Mouse (Mus musculus) adipocyte (in vitro differentiated cells): ENCODE results near the gene Mrln.

Source experiments
- DNase-seq: peaks from one replicate; pipeline ENCODE4 v3.0.0-alpha.2; 2016; ENCODE audit warnings: low spot score

The Mrln gene

DNA sequence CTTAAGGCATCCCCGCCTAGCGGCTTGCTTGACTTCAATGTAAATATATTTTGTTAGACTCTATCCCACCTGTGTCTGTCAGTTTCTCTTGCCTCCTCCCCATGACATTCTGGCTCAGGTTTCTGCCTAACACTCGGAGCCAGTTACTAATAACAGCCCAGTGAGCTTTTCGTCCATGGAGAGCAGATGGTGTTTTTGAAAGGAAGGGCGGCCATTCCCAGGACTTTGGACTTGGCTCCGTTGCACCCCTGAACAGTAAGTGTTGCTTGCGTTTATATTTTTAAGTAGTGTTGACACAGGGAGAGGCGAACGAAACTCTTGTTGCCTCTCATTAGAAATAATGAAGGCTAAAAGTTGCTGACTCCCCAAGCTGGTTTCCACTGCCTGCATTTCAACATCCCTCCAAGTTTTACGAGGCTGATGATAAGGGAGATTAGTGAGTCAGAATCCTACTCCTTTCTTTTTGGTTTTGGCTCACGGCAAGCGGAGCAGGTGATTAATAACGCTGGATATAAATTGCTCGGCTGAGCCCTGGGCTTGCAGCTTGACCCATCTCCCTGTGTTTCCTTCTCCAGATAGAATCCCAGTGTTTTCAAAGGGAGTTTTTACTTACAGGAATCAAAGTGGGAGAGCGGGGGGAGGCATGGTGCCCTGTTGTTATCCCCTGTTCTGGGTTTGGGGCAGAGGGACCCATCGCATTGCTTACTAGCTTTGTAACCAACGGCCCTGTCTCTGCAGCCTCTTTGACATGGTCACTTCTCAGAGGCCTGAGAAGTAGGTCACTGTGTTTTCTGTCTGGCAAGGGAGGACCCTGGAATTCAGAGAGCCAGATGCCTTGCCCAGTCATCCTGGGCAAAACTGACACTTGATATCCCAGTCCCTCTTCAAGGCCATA is at the start of gene Mrln:
Gene Mrln, plus strand, starts transcription at position 160 of the 895 bp plus-strand sequence.
- no peak for DNase-seq

DNA sequence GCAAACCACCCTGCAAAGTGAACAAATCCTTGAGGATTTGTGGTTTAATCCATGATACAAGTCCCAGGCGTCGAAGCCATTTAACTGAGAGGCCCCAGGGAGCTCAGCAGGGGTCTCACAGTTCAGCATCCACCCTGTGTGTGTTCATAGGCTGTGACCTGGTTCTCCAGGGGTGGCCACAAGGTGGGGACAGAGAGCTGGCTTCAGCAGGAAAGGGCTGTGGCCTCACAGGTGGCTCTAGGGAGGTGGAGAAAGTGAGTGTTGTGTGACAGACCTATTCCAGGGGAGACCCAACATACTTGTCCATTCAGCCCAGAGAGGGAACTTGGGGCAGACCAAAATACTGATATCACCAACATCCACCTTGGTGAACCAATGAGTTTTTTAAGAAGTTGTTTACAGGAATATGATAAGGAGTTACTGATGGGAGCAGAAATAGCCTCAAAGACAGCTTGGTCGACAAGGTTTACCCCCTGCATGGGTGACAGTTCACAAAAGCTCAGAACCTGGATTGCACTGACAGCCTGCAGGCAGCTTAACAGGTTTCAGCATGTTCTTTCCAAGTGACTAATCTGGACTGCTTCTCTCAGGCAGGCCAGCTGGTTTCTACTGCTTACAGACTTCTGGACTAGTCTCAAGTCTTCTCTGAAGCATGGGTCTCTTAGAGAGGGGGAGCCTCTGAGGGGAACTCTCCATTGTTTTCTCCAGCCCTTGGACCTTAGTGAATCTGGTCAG is 47.9 kb upstream of the Mrln start:
- DNase-seq = peak; percentile 11

DNA sequence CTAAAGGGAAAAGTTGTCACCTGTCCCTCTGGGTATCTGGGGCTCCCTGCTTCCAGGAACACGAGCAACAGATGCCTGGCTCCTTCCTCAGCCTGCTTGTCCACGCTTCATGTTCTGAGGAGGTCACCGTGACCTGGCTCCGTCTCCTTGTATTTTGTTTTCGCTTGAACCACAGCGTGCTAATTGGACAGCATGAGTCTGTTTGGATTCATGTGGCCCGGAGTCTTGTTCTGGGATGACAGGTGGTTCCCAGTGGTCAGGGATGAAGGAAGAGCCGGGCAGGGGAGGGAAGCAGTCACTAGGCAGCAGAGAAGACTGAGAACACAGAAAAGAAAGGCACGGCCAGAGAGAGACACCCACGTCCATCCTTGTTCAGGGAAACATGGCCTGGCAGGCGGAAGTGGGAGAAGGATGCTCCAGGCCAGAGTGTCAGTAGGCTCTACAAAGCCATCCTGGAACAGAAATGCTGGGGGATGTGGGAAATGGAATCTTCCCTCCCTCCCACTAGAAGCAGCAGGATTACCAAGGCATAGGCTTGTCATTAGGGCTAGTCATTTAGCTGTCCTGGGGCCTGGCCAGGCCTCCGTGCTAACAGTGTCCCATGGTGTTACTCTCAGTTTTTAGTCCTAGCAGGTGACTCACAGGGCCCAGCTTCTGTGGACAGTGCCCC is 44.7 kb upstream of the Mrln start:
- no peak for DNase-seq

DNA sequence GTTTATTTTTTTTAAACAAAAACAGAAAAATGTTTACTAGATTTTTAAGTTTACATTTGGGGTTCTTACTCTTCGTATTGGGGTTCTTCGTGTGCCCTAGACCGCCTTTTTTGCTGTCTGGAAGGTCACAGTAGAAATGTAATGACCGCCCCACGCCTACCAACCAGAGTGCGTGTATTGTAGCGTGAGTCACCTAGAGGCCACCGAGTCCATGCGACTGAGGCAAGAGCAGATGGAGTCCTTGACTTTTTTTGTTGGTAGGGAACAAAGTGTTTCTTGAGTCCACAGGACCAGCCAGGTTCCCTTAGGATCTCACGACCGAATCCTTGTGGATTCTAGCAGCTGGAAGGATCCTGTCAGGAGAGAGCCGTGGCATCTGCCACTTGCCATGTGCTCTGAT is 43.7 kb upstream of the Mrln start:
- no peak for DNase-seq

DNA sequence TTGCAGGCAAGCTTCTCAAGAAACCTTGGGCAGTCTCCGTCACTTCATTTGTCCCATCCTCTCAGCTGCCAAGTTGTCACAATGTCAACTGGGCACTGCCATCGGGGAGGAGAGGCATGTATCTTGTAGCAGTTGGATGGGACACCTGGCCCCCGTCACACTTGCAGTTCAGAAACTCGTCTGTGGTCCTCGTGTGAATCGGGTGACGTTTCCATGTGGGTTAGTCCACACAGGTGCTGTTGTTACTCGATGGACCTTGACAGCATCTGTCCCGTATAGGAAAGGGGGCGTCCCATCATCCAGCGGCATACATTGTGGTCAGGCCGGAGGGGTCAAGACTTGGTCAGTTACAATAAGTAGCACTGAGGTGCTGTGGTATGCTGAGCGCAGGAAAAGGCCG is 43.0 kb upstream of the Mrln start:
- DNase-seq = no peak

DNA sequence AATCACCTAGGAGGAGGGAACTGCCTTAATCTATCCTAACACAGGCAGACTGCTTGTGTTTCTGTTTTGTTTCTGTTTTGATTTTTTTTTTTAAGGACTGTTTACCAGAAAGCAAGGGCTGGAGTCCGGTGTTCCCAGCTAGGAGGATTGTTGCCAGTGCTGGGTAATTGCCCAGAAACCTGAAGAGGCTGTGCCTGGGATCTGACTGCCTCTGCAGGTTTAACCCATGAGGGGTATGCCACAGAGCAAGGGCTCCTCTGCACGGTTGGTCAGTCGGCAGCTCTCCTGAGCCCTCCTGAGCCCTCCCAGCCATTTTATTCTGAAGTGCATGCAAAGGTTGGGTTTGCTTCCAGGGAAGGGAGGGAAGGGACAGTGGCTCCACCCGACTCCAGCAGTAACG is 40.8 kb upstream of the Mrln start:
- peak; percentile 78 for DNase-seq

DNA sequence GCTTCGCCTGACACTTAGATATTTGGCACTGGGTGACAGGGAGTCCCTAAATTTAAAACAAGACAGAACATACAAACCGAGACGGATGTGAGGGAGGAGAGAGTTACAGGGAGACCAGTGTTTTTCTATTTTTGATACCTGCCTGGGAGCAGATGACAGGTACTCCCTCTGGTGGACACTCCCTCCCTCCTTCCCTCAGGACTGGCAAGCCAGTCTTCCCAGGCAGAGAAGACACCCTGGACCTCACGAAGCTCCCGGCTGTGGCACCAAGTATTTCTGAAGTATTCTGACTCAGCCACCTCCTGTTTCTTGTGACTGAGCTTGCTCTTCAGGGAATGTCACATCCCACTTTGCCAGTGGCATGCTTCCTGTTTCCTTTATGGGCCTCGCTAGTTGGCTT is 38.6 kb upstream of the Mrln start:
- DNase-seq = peak; percentile 8

DNA sequence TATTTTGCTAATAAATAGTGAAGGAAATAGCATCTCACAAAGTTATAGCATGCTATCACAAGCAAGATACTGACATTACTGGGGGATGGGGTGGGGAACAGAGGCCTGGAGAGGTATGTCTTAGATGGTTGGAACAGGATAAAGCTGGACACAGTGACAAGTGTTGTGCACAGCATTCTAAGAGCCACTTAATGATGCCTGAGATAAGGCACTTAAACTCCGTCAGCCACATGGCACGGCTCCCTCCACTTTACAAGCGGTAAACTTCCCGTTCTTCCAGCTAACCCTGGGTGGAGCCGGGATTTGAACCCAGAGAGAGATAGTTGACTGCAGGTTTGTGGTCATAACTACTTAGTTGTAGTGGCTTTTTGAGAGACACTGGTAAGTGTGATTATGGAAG is 38.0 kb upstream of the Mrln start:
- no peak for DNase-seq

DNA sequence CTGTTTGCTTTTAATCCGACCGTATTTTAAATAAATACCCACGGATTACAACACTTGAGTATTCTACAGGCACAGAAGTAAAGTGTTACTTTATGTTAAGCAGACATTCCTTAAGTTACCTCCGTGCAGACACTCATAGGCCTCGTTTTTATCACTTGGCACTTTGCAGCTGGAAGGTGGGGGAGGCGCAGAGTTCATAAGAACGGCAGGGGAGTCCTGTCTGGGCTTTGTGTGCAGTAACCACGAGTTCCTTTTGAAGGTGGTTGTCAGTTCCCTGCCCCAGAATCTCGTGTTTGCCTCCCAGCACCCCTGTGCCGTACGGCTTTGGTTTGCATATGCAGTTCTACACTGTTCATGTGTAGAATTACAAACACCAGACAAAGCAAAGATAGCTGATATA is 36.8 kb upstream of the Mrln start:
- DNase-seq = no peak

DNA sequence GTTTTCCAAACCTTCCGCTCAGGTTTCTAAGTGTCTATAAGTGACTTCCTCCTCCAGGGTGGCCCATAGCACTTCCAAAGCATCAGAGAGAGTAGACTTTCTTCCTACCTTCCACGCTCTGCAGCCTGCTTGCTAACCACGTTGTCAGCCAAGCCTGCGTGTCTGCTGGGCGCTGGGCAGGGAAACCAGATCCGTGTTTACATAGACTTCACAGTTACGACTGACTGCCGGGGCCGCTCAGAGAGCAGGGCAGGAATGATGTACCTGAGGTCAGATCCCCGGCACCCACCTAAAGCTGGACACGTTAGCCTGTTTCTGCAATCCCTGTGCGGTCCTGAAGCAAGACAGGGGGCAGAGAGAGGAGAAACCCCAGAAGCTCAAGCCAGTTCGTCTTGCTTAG is 36.1 kb upstream of the Mrln start:
- DNase-seq = no peak

DNA sequence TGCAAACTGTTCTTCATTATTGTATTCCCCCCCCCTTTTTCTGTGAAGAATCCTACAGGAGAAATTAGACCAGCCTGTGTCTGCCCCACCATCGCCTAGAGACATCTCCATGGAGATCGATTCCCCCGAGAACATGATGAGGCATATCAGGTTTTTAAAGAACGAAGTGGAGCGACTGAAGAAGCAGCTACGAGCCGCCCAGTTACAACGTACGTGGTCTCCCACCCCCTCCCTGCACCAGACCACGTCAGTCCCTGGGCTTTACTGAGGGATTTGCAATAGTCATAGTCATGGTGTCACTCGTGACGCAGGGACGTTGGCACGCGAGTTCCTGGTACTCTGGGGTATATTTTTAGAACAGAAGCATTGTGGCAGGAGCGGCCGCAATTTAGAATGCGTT is 35.4 kb upstream of the Mrln start:
- DNase-seq = no peak

DNA sequence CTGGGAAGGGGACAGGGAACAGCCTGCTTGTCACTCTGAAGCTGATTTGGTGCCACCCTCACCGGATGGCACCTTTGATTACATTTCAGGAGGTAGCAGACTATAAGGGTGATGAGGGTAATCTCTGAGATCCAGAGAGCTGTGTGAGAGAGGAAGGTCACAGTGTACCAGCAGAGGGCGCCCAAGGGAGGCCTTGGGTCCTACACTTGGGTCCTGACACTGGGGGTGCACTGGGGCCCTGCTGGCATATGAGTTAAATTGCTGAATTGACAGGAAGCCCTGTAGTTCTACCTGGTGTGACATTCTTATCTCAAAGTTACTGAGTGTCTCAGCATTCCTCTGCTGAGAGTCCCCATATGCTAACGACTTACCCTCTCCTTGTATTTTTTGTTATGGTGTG is 31.1 kb upstream of the Mrln start:
- DNase-seq = peak; percentile 57

DNA sequence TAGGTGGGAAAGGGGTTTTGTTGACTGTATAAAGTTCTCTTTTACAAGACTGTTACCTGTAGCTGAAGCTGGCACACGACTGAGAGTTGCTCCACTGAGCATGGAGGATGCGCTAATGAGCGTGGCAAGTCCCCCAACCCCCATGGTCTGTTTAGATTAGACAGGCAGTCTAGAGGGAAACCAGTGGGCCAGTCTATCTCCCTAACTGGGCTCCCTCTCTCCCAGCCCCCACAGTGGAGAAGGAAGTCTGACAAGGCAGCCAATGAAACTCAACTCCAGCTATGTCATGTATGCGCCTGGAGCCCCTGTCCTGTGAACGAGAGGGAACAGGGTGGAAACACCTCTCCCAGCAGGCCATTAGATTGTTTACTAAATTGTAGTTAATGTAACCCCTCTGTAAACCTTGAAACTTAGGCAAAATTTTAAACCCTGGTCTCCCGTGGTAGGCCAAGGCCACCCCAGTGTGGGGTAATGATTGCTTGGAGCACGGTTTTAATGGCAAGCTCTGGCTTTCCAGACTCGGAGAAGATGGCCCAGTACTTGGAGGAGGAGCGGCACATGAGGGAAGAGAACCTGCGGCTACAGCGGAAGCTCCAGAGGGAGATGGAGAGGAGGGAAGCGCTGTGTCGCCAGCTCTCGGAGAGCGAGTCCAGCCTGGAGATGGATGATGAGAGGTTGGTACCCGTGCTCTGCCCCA is 29.8 kb upstream of the Mrln start:
- no peak for DNase-seq

DNA sequence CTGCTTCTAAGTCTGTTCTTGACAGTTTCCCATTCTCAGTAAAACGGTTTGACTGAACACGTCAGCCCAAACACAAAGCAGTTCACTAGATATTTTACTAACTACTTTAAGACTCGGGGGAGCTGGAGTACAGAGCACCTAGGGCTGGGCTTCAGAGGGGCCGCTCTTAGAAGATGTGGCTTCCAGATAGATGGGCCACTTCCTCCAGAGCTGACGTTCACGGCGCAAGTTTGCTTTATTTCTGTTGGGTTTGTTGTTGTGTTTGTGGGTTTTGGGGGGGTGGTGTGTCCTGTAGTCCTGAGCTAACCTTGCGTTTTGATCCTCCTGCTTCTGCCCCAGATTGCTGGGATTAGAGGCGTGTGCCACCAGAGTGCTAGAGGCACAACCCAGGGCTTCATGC is 23.7 kb upstream of the Mrln start:
- no peak for DNase-seq

DNA sequence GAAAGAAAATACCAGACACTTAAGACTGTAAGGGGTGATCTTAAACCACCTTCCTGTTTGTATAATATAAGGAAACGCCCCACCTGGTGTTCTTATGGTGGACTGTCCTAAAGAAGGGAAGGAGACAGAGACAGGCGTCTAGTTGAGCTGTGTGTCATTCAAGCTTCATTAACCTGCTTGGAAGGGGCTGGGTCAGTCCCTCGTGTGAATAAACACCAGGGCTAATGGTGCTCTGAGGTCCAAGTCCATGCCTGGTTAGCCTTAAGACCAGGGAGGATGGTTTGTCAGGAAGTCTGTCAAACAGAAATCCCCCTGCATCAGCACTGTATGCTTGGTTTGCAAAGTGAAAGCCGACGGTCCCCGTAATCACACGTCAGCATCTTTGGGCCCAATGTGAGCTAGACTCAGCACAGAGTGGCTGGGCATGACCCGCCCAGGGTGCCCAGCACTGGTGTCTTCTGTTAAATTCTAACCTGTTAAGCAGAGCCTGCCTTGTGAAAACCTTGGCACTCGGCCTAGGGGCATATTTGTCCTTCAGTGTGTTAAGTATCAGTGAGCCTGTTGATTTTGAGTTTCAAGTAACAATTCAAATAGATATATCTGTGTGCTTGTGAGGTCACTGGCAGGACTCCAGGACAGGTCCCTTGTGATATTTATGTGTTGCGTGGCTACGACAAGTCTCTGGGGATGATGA is 23.0 kb upstream of the Mrln start:
- no peak for DNase-seq

DNA sequence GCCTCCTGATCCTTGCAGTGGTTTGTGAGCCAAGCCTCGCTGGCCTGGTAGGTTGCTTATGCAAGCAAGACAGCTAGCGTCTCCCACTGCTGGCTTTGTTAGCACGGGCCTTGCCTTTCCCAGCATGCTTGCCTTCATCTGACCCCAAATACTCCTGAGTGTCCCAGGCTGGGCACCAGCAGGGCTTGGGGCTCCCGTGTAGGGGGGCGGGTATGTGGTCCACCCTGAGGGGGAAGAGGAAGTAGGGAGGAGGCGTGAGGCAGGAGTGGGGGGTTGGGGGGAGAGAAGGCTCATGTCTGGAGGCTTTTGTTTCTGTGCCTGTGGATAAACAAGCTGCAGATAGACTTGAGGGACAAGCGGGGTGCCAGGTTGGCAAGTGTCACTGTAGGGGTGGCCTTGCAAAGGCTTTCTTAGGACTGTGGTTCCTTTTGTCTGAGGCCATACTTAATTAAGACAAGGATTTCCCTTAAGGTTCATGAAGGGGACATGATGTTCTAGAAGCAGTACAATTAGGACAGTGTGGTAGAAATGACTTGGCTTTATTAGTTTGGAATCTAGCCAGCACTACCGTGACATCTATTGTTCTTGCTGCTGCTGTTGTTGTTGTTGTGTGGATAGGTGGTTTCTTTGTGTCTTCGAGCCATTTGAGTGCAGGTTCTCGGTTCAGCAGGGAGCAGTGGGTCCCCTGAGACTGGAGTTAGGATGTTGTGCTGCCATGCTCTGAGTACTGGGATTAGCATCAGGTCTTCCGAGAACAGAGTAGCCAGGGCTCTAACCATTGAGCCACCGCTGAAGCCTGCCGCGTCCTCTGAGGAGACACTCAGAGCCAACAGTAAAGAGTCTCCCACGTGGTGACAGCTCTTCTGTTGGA is 21.0 kb upstream of the Mrln start:
- no peak for DNase-seq

DNA sequence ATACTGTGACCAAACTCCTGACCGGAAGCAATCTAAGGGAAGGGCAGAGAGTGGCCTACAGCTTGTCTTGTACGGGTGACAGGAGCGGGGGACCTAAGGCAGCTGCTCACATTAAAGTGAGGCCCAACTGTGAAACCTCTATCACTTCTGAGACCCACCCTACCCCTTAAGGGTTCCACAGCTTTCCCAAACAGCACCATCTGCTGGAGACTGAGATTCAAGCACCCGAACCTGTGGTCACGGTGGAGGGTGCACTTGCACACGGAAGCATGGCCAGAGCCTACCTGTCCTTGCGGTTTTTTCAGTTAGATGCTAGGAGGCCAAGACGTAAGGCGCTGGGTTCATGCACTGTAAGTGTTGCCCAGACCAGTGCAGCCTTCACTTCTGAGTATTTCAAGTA is 18.3 kb upstream of the Mrln start:
- DNase-seq = no peak

DNA sequence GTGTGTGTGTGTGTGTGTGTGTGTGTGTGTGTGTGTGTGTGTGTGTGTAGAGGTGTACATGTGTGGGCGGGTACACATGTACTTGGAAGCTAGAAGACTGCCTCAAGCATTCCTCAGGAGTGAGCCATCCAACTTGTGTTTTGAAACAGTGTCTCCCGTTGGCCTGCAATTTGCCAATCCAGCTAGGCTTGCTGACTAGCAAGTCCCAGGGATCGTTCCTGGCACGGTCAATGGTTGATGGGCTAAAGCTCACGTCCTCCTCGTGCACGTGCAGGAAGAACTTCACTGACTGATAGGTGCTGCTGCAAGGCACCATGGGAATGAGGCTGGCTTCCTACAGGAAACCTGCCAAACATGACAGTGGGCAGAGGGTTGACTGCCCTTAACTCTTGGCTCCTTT is 17.9 kb upstream of the Mrln start:
- DNase-seq = peak; percentile 47

DNA sequence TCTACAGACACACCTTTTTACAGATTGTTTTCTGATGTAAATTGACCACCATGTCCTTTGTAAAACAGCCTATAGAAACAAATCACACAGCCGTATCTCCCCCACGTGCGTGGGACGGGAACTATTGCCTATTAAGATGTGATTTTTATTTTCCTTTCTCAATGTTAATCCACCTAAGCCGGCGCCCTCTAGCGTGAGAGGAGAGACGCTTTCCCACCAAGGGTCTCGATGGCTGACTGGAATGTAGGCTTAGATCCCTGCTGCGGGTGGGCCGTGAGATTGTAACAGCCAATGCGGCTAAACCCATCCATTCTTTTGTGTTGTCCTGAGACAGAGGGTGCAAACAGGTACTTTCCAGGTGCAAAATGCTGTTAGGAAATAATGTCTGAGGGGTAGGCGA is 14.6 kb upstream of the Mrln start:
- no peak for DNase-seq

DNA sequence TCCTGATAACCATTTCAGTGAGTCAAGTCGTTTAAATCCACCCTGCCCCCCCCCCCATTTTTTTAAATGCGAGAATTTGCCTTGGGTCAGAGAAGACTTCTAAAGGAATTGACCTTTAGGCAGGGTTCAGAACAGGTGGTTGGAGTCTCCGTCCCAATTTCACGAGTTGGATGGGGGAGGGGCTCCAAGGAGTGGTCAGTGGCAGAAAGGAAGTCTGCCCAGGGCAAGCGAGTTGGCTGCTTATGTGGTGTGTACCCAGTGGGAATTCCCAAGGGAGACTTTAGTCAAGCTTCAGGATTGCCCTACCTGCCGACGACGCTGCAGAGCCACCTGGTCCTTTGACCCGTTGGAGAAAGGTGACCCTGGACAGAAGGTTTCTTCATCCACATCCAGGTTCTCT is 10.2 kb upstream of the Mrln start:
- no peak for DNase-seq

DNA sequence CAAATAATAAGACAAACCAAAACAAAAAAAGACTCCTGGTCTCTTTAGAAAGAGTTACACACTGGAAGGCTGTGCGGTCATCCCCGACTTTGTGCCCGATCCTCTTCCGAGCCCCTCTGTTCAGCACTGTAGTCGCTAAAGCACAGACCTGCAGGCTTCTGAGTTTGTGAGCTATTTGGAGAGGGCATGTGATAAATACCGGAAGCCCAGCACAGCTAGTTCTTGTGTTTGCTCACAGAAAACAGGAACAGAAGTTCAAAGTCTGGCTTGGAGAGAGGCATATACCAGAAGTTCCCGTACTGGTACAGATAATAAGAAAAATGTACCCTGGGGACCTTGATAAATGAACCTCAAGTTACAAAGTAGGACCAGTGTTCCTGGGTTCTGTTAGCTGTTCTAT is 9.2 kb upstream of the Mrln start:
- no peak for DNase-seq
